Comparison of ENCODE assay signal across 17 mouse cellular contexts in genomic region chr1:119217387-119217786, GRCm38 (mm10).
A peak's percentile ranks its signal among the peaks of the same experiment; 100 is the strongest.
DNase-seq lines count a peak whose midpoint lies in the region; ATAC-seq and TF ChIP-seq lines count a peak whose summit lies in the region.
"Had no signal": no experiment of that assay in that cellular context is flagged by ENCODE, and none has a peak within 500 bp of the region (broad histone marks: within the 10 kb centered on the region; RNA-seq: fewer than 3 reads in every experiment).

No protein-coding gene starts in this region.

- peaks cover 28% of the 10 kb centered on the region for H3K4me1 ChIP-seq in heart, embryonic 10.5 days
- no peaks in the 10 kb centered on the region for H3K4me1 ChIP-seq in intestine, postnatal 0 days (replicated peaks; ENCODE audit: control insufficient read depth, insufficient read depth, low read length)
- no peaks in the 10 kb centered on the region for H3K4me1 ChIP-seq in liver, postnatal 0 days (ENCODE audit: insufficient read depth)
- H3K4me1 ChIP-seq: hindbrain, embryonic 15.5 days had no signal

- DNase-seq in heart, embryonic 10.5 days (ENCODE audit: low spot score) = no peak
- no peak for DNase-seq in heart, postnatal 4 days
- DNase-seq in embryo, embryonic 10.5 days (ENCODE audit: low spot score) = peak; percentile 14
- DNase-seq in liver, postnatal 0 days = peak; percentile 29
- no peak for DNase-seq in frontal cortex, postnatal 36 days (ENCODE audit: low spot score in 2 of 2)
- no peak for DNase-seq in left cerebral cortex, adult 11 months (ENCODE audit: low spot score)
- DNase-seq in left cerebral cortex, postnatal 25 days (ENCODE audit: low spot score in 2 of 2) = no peak
- DNase-seq: adrenal gland, postnatal 14 days; cerebellum, adult 8-10 months; forebrain, postnatal 0 days; heart, postnatal 10 days; kidney, adult 9 months; lung, embryonic 14.5 days; right cerebral cortex, postnatal 25 days had no signal

- intact Hi-C loops in left cerebral cortex, postnatal 25 days (cut with DNase I) = no loop called here

- ATAC-seq in intestine, postnatal 0 days = 0 out of 2 replicates have a peak, but pooled peaks have one; percentile 22
- ATAC-seq in liver, postnatal 0 days = peak; percentile 82
- ATAC-seq: forebrain, postnatal 0 days; midbrain, embryonic 16.5 days had no signal

- no peaks in the 10 kb centered on the region for H3K36me3 ChIP-seq in heart, embryonic 10.5 days
- H3K36me3 ChIP-seq in intestine, postnatal 0 days (ENCODE audit: control insufficient read depth, insufficient read depth) = no peaks in the 10 kb centered on the region
- no peaks in the 10 kb centered on the region for H3K36me3 ChIP-seq in liver, postnatal 0 days (replicated peaks; ENCODE audit: insufficient read depth, low read length)
- H3K36me3 ChIP-seq: hindbrain, embryonic 15.5 days had no signal

- no peak for TF ChIP-seq EP300 in liver, postnatal 0 days (IDR thresholded peaks at IDR 0.05; ENCODE audit: low read depth)

- H3K9ac ChIP-seq in intestine, postnatal 0 days (ENCODE audit: low read depth, low read length) = no peak overlapping the region; the same call in 1 of the 2 replicates
- no peak overlapping the region for H3K9ac ChIP-seq in liver, postnatal 0 days (replicated peaks)
- H3K9ac ChIP-seq: forebrain, postnatal 0 days; hindbrain, embryonic 15.5 days; lung, embryonic 14.5 days had no signal

- H3K27me3 ChIP-seq in heart, embryonic 10.5 days (ENCODE audit: insufficient read depth, poor library complexity, severe bottlenecking) = no peaks in the 10 kb centered on the region; the same call in 1 of the 2 replicates
- no peaks in the 10 kb centered on the region for H3K27me3 ChIP-seq in intestine, postnatal 0 days (replicated peaks; ENCODE audit: control insufficient read depth, insufficient read depth, low read length)
- no peaks in the 10 kb centered on the region for H3K27me3 ChIP-seq in liver, postnatal 0 days (ENCODE audit: insufficient read depth, low read length)
- H3K27me3 ChIP-seq: hindbrain, embryonic 15.5 days had no signal

- no peak overlapping the region for H3K4me2 ChIP-seq in intestine, postnatal 0 days (replicated peaks; ENCODE audit: low read depth)
- no peak overlapping the region for H3K4me2 ChIP-seq in liver, postnatal 0 days (ENCODE audit: low read depth, low read length)
- H3K4me2 ChIP-seq: hindbrain, embryonic 15.5 days; lung, embryonic 14.5 days had no signal

- 17% methylated on average over 4 of the region's 4 CpGs for WGBS in heart, embryonic 10.5 days
- WGBS in intestine, postnatal 0 days = 24% methylated on average over 4 of the region's 4 CpGs
- 36% methylated on average over 4 of the region's 4 CpGs for WGBS in liver, postnatal 0 days (ENCODE audit: insufficient replicate concordance)

- no peak for TF ChIP-seq CTCF in intestine, postnatal 0 days (IDR thresholded peaks at IDR 0.05; ENCODE audit: low read depth)
- TF ChIP-seq CTCF in liver, postnatal 0 days (IDR thresholded peaks at IDR 0.05; ENCODE audit: low read depth) = no peak

- 0 out of 2 replicates have a peak overlapping the region, but pooled peaks have one; percentile 2 for H3K27ac ChIP-seq in heart, embryonic 10.5 days
- H3K27ac ChIP-seq in intestine, postnatal 0 days (ENCODE audit: low read depth, low read length) = no peak overlapping the region
- H3K27ac ChIP-seq in liver, postnatal 0 days (ENCODE audit: low read depth) = no peak overlapping the region
- H3K27ac ChIP-seq: hindbrain, embryonic 15.5 days had no signal

- no peaks in the 10 kb centered on the region for H3K9me3 ChIP-seq in heart, embryonic 10.5 days
- H3K9me3 ChIP-seq in intestine, postnatal 0 days (ENCODE audit: control insufficient read depth) = no peaks in the 10 kb centered on the region
- H3K9me3 ChIP-seq in liver, postnatal 0 days (ENCODE audit: low read length) = no peaks in the 10 kb centered on the region
- H3K9me3 ChIP-seq: hindbrain, embryonic 15.5 days had no signal

- no peak overlapping the region for H3K4me3 ChIP-seq in heart, embryonic 10.5 days
- H3K4me3 ChIP-seq in intestine, postnatal 0 days (ENCODE audit: low read depth, low read length) = no peak overlapping the region
- no peak overlapping the region for H3K4me3 ChIP-seq in liver, postnatal 0 days (ENCODE audit: low read depth, low read length)
- H3K4me3 ChIP-seq: hindbrain, embryonic 15.5 days had no signal

Comparison
In these comparisons a context has a peak if more than half of its experiments do, and no peak if none do; other contexts are left out.
1. DNase-seq: peak in embryo, embryonic 10.5 days (single experiment) and liver, postnatal 0 days (single experiment); none in heart, embryonic 10.5 days (single experiment), heart, postnatal 4 days (single experiment), frontal cortex, postnatal 36 days (0 of 2), left cerebral cortex, adult 11 months (single experiment) and left cerebral cortex, postnatal 25 days (0 of 2).